Mouse (Mus musculus) CD4-positive, CD25-positive, alpha-beta regulatory T cell, adult 2 months (primary cell): ENCODE measurements around the gene Ahnak.
"Not testable (repeated sequence)": the region's sequence is repeated elsewhere in the genome, so short reads cannot be mapped to it uniquely, and the experiment has no call there.

Experiments used
- DNase-seq: peaks from one replicate; pipeline ENCODE4 v3.0.0-alpha.2; 2012; ENCODE audit warnings: low read depth, low spot score

Gene Ahnak

GRCm38 (mm10) chr19:8994813-8995607 lies 5.9 kb downstream of the Ahnak start:
- DNase-seq = peak; percentile 30

GRCm38 (mm10) chr19:8996601-8997000 lies 7.5 kb downstream of the Ahnak start:
- no peak for DNase-seq

GRCm38 (mm10) chr19:8997546-8997945 lies 8.5 kb downstream of the Ahnak start:
- peak; percentile 91 for DNase-seq

- DNase-seq = peak; percentile 50
Observed at GRCm38 (mm10) chr19:8998546-8998945, 9.5 kb downstream of the Ahnak start.

- no peak for DNase-seq
Observed at GRCm38 (mm10) chr19:8999223-8999622, 10.1 kb downstream of the Ahnak start.

GRCm38 (mm10) chr19:9006915-9007314 lies 17.8 kb downstream of the Ahnak start:
- not testable (repeated sequence) for DNase-seq

GRCm38 (mm10) chr19:9019298-9019697 lies 30.2 kb downstream of the Ahnak start:
- DNase-seq = no peak

GRCm38 (mm10) chr19:9023021-9023778 lies 34.1 kb downstream of the Ahnak start:
- no peak for DNase-seq

GRCm38 (mm10) chr19:9025562-9026257 lies 36.6 kb downstream of the Ahnak start:
- DNase-seq = no peak

GRCm38 (mm10) chr19:9026634-9027033 lies 37.5 kb downstream of the Ahnak start:
- no peak for DNase-seq

GRCm38 (mm10) chr19:9027795-9028194 lies 38.7 kb downstream of the Ahnak start:
- no peak for DNase-seq

- DNase-seq = no peak
Observed at GRCm38 (mm10) chr19:9028375-9028774, 39.3 kb downstream of the Ahnak start.

GRCm38 (mm10) chr19:9029640-9030262 lies 40.7 kb downstream of the Ahnak start:
- DNase-seq = no peak

- DNase-seq = no peak
Observed at GRCm38 (mm10) chr19:9032502-9033129, 43.5 kb downstream of the Ahnak start.

- no peak for DNase-seq
Observed at GRCm38 (mm10) chr19:9033412-9034340, 44.6 kb downstream of the Ahnak start.

GRCm38 (mm10) chr19:9034480-9034879 lies 45.4 kb downstream of the Ahnak start:
- DNase-seq = no peak

- no peak for DNase-seq
Observed at GRCm38 (mm10) chr19:9035101-9035500, 46.0 kb downstream of the Ahnak start.

GRCm38 (mm10) chr19:9038136-9038535 lies 49.1 kb downstream of the Ahnak start:
- peak; percentile 73 for DNase-seq

- no peak for DNase-seq
Observed at GRCm38 (mm10) chr19:9039266-9039665, 50.2 kb downstream of the Ahnak start.

GRCm38 (mm10) chr19:9039928-9040327 lies 50.8 kb downstream of the Ahnak start:
- DNase-seq = no peak
